Mouse (Mus musculus) testis, adult 2 months (tissue): ENCODE measurements around the gene Tamm41.

Source experiments
- CTCF ChIP-seq: fragments of 200-500 bp; IDR thresholded peaks from 2 replicates; pipeline ENCODE4 v1.5.1; 2012; ENCODE audit warnings: low read depth, mild to moderate bottlenecking, inconsistent platforms, low read length, moderate library complexity; ENCODE audit not compliant: control insufficient read depth, insufficient read depth, insufficient replicate concordance
- POLR2A ChIP-seq: fragments of 200-500 bp; IDR thresholded peaks from 2 replicates; pipeline ENCODE4 v1.6.1; 2012; ENCODE audit warnings: low read depth, mild to moderate bottlenecking, inconsistent platforms, low read length, moderate library complexity; ENCODE audit not compliant: control insufficient read depth

DNA sequence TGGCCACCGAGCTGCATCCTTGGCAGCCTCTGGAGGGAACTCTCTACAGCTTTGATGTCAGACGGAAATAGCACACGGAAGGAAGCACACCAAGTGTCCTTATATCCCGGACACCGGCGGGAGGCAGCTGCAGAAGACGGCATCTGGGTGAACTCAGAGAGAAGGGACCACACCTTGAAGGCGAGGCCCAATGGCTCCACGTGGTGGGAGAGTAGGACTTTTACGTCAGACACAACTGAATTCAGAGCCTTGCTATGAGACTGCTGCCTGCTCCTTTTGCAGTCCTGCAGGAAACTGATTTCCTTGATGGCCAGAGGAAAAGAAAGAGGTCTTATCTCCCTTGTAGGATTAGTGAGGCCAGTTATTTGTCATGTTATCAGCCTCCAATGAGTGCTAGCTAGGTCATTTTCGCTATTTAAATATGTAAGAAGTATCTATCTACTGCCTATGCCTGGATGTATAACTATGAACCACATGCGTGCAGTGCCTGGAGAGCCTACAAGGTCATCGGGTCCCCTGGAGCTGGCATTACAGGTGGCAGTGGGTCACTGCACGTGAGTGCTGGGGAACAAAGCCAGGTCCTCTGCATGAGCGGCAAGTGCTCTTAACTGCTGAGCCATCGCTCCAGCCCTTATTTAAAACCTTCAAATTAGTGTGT, 39.2 kb downstream of the Tamm41 start:
- TF ChIP-seq POLR2A, result no peak
- TF ChIP-seq CTCF, result no peak
